Mouse (Mus musculus): ENCODE measurements at regions not wholly inside any gene's neighbourhood (a gene's known extent, or its start where the extent isn't known, plus 50 kb on each side); places are given as distances from the start of the nearest gene placed in this dataset.
"Not testable (repeated sequence)": the region's sequence is repeated elsewhere in the genome, so short reads cannot be mapped to it uniquely, and the experiment has no call there.

DNA sequence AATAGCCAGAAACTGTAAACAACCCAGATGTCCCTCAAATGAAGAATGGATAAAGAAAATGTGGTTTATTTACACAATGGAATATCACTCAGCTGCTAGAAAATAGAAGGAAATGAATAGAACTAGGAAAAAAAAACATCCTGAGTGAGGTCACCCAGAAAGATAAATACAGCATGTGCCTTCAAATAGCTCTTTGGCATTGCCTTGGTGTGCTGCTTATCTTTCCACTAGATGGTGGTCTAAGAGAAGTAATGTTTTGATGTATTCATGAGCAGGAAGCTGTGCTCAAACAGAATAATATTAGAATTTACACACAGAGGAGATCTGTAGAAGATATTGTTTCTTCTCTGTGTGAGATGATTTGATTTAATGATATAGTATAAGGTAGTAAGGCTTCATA lies 78.8 kb downstream of the Zfp619 start:
- in situ Hi-C loops (cut with MboI, MseI): no loop called here

DNA sequence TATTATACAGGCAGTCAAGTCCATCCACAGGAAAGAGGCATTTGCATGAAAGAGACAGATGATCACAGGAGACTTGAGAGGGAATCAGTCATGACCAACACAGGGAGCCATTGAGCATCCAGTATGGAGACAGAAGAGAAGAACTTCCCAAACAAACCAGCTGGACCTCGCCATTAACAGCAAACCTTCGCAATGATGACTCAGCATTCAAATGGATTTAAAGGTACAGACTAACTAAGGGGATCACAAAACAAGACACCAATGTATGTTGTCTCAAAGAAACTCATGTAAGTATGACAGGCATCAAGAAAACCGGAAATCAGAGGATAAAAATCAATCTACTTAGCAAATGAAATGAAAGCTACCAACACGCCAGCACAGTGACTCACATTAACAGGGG lies 96.2 kb downstream of the Zfp619 start:
- in situ Hi-C loops (cut with MboI, MseI): no loop called here

DNA sequence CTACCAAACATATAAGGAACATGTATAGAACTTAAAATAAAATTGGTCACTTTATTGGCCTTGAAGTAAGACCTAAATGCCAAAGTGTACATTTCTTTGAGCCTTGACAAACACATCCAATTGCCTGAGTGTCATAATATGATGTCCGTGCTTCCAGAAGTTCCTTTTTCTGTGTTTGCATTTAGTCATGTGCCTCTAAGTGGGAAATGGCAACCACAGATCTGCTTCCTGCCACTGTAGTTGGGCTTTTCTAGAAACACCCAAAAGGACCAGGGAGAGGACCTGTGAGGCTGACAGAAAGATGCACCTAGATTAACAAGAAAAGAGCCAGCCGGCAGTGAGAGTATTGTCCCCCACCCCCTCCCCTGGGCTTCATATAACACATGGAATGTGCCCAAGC lies 97.5 kb downstream of the Zfp619 start:
- in situ Hi-C loops (cut with MboI, MseI): no loop called here

DNA sequence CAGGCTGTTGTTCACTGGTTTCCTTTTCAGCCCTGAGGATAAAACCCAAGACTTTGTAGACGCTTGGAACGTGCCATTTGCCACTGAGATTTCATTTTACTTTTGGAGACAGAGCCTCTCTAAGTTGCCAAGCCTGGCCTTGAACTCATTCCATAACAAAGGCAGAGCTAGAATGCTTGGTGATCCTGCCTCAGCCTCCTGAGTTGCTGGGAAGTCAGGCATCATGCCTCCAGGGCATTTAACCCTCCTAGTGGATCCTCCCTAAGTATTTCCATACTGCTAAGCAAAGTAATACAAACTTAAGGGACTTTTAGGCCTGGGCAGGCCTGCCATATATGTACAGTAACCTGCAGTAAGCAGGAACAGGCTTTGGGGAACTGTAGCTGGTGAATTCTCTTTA lies 104.2 kb downstream of the Zfp619 start:
- in situ Hi-C loops (cut with MboI, MseI): no loop called here

GRCm38 (mm10) chr7:39632836-39633235 lies 115.3 kb downstream of the Zfp619 start:
- in situ Hi-C loops (cut with MboI, MseI): no loop called here

- in situ Hi-C loops (cut with MboI, MseI): no loop called here
These were observed 124.8 kb downstream of the Zfp619 start for GRCm38 (mm10) chr7:39642333-39642732.

DNA sequence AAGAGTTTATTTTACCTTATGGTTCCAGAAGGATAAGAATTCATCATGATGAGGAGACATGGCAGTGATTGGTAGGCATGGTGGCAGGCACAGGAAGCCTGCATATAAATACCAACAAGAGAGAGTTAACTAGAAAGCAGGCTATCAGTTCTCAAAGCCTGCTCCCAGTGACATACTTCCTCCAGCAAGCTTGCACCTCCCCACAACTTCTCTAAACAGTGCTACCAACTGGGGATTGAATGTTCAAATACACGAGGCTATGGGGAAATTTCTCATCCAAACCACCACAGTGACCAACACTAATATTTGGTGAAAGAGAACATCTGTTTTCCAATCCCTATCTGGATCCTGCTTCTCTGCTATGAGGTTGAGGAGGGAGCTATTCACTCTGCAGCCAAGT lies 125.8 kb downstream of the Zfp619 start:
- in situ Hi-C loops (cut with MboI, MseI): no loop called here

DNA sequence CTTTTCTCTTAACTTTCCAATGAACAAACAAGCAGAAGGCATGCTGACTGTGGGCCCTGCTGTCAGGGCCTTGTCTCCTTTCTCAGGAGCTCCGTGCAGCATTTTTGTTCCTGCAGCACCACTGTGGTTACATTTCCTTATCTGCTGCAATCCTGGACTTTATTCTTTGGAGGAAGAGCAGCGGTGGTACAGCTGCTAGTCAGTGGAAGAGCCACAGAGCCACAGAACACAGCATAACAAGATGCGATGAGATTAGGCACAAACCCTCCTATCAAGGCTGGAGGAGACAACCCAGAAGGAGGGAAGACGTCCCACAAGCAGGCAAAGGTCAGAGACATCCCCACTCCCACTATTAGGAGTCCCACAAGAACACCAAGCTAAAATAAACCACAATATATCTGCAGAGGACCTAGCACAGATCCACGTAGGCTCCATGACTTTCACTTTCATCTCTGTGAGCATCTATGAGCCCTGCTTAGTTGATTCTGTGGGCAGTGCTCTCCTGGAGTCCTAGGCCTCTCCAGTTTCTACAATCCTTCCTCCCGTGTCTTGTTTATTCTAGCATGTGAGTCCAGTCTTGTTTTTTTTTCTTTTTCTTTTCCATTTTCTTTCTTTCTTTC lies 133.0 kb downstream of the Zfp619 start:
- in situ Hi-C loops (cut with MboI, MseI): no loop called here

GRCm38 (mm10) chr7:39654563-39655286 lies 137.2 kb downstream of the Zfp619 start:
- in situ Hi-C loops (cut with MboI, MseI): no loop called here

GRCm38 (mm10) chr7:39655287-39655652 lies 137.7 kb downstream of the Zfp619 start:
- in situ Hi-C loops (cut with MboI, MseI): not testable (repeated sequence)

DNA sequence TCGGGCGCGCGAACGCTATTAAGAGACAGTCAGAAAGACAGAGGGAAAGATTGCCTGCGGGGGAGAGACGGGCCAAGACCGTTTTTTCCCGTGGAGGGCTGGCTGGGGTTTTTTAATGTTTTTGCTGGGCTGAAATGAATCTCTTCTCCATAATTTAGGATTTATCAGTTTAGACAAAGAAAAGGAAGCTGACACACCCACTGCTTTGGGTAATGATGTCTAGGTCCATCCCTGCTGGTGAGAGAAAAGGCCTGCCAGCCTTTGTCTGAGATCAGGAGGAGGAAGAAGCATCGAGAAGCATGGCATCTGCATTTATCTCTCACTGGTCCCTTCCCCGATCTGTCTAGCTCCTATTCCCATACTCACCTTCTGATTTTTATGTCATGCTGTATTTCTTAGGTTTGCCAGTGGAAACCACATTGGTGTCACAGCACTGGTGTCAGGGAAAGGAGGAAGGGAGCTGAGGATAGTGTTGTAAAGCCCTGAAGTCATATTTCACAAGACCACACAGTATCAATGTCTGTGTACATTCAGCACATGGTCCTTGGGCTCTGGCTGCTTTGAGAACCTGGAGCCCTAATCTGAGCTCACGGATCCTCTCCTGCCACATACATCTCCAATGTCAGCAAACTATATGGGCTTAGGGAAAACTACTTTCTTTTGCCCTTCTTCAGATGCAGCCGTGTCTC lies 138.3 kb downstream of the Zfp619 start:
- in situ Hi-C loops (cut with MboI, MseI): no loop called here

DNA sequence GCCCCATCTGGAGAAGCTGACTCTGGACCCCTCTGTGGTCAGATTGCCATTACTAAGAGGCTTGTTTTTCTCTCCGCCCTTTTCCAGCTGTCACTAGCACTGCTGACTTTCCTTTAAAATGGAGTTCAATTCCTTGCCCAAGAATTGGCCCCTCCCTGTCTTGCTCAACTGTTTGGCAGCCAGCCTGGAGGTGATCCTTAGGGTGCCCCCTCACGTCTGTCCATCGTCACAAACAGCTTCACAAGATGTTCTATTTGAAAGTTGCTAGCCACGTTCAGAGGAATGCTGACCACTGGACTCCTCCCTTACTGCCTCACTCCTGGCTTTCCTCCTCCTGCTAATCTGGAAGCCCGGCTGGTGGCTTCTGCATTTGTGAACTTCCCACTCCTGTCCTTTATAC lies 142.0 kb downstream of the Zfp619 start:
- in situ Hi-C loops (cut with MboI, MseI): no loop called here

DNA sequence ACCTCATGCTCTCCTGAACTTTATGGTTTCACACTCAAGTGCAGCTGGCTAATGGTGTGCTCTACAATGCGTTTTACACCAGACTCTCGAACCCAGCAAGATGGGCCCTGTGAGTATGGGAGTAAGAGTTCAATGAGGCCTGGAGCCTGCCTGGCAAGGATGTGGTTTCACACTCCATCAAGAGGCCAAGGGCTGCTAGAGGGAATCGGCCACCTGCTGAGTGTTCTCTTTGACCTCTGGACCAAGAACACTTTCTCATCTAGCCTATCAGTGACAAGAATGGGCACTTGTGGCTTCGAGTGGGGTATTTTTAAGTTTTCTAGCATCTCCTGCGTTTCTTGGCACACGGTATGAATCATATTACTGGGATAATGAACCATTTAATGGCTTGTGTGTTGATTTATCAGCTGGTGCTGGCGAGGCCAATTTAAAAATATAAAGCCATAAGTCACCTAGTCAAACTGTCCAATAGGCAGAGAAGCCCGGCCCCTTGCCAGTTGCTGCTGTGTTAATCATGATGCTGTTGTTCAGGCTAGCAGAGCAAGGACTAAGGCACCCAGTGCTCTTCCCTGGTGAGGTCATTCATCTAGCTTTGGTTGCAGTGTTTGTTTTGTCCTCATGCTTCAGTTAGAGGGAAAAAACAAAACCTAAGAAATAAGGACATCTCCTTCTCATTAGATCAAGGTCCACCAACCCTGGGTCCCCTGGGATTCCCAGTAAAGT lies 157.7 kb downstream of the Zfp619 start:
- in situ Hi-C loops (cut with MboI, MseI): no loop called here

DNA sequence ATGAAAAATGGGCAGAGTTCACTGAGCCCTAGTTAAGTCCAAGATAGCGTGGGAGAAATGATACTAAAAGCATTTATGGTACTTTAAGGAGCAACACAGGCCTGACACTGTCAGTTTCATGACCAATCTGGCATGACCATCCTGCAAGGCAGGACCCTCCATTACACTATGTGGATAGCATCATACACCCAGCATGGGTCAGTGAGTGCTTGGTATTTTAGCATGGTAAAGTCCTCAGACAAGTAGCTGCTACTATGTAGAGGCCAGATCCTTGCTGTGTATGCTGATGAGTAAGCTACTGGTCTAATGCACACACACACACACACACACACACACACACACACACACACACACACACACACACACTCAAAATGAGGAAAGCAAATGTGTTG lies 158.3 kb downstream of the Zfp619 start:
- in situ Hi-C loops (cut with MboI, MseI): no loop called here

DNA sequence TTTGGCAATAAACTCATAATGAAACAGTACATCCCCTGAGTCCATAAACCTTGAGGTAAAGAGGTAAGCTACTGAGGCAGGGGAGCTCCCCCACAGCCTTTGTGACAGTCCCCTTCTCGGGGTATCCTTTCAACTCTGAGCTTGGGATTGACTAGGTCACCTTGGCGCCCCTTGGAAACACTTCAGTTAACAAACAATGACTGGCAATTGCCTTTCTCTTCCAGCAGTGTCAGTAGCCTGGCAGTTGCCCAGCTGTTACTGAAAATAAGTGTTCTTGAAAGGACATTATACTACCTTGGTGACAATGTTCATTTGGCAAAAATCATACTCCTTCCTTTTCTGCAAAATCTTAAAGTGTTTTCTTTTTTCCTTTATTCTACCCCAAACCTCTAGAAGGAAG lies 162.8 kb downstream of the Zfp619 start:
- in situ Hi-C loops (cut with MboI, MseI): no loop called here

GRCm38 (mm10) chr7:39696589-39696988 lies 179.0 kb downstream of the Zfp619 start:
- in situ Hi-C loops (cut with MboI, MseI): no loop called here

DNA sequence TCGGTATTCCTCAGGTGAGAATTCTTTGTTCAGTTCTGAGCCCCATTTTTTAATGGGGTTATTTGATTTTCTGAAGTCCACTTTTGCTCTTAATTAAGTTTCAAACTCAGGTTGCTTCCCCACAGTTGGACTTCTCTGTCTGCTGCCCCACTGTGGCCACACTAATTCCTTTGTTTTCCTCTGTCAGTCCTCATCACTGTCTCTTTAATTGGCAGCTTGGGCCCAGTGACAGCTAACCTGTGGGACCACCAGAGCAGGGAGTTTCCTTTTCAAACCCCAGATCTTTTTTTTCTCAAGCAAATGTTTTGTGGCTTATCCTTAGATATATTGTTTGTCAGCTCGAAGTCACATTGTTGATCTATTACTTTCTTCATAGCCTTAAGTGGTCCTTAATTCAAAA lies 183.9 kb downstream of the Zfp619 start:
- in situ Hi-C loops (cut with MboI, MseI): loop anchor here (10.0 kb wide), 1 partner anchor 1423 kb away; no protein-coding TSS in a partner anchor

- in situ Hi-C loops (cut with MboI, MseI): loop anchor here (10.0 kb wide), 1 partner anchor 1419 kb away; no protein-coding TSS in a partner anchor
These were observed 187.8 kb downstream of the Zfp619 start for GRCm38 (mm10) chr7:39705118-39706095.

GRCm38 (mm10) chr7:39706606-39707005 lies 189.0 kb downstream of the Zfp619 start:
- in situ Hi-C loops (cut with MboI, MseI): loop anchor here (10.0 kb wide), 1 partner anchor 1418 kb away; no protein-coding TSS in a partner anchor

- in situ Hi-C loops (cut with MboI, MseI): no loop called here
These were observed 199.0 kb downstream of the Zfp619 start for GRCm38 (mm10) chr7:39716340-39717150.

Measured in T-helper 2 cell (primary cell).